9 mouse cellular contexts compared by ENCODE assay signal in genomic region chr2:143980781-143981398, GRCm38 (mm10). TPM values are rescaled to one million over a fixed set of nuclear protein-coding genes. Genes with fewer than 3 reads are reported as not detected.
DNase-seq lines count a peak whose midpoint lies in the region; ATAC-seq and TF ChIP-seq lines count a peak whose summit lies in the region.
"Had no signal": no experiment of that assay in that cellular context is flagged by ENCODE, and none has a peak within 500 bp of the region (broad histone marks: within the 10 kb centered on the region; RNA-seq: fewer than 3 reads in every experiment).

No protein-coding gene starts in this region.

- no peak overlapping the region for H3K27ac ChIP-seq in ES-E14 (ENCODE audit: insufficient read depth, low read depth, low read length, poor library complexity, severe bottlenecking)
- no peak overlapping the region for H3K27ac ChIP-seq in embryonic facial prominence, embryonic 15.5 days (replicated peaks)
- H3K27ac ChIP-seq in liver, postnatal 0 days (ENCODE audit: low read depth), result no peak overlapping the region
- no peak overlapping the region for H3K27ac ChIP-seq in neural tube, embryonic 14.5 days (ENCODE audit: low read depth, low read length)

- no peaks in the 10 kb centered on the region for H3K9me3 ChIP-seq in ES-E14 (ENCODE audit: control insufficient read depth, insufficient read depth, low read depth, low read length)
- H3K9me3 ChIP-seq in embryonic facial prominence, embryonic 15.5 days (replicated peaks), result no peaks in the 10 kb centered on the region
- H3K9me3 ChIP-seq in liver, postnatal 0 days (ENCODE audit: low read length), result no peaks in the 10 kb centered on the region
- no peaks in the 10 kb centered on the region for H3K9me3 ChIP-seq in neural tube, embryonic 14.5 days (ENCODE audit: control insufficient read depth, low read length)

- peak; percentile 59 for TF ChIP-seq EP300 in liver, postnatal 0 days (IDR thresholded peaks at IDR 0.05; ENCODE audit: low read depth)

- no peak overlapping the region for H3K9ac ChIP-seq in ES-E14 (ENCODE audit: insufficient read depth, low read depth, low read length, poor library complexity, severe bottlenecking)
- H3K9ac ChIP-seq in embryonic facial prominence, embryonic 15.5 days, result no peak overlapping the region
- no peak overlapping the region for H3K9ac ChIP-seq in liver, postnatal 0 days (replicated peaks)
- H3K9ac ChIP-seq in neural tube, embryonic 14.5 days (replicated peaks; ENCODE audit: low read depth, low read length), result no peak overlapping the region

- TF ChIP-seq CTCF in liver, postnatal 0 days (IDR thresholded peaks at IDR 0.05; ENCODE audit: low read depth), result peak; percentile 87

- peaks cover 12% of the 10 kb centered on the region; the same call in 1 of the 2 replicates for H3K36me3 ChIP-seq in ES-E14 (ENCODE audit: control insufficient read depth, insufficient read depth, low read length, poor library complexity, severe bottlenecking)
- peaks cover 30% of the 10 kb centered on the region for H3K36me3 ChIP-seq in embryonic facial prominence, embryonic 15.5 days
- peaks cover 42% of the 10 kb centered on the region for H3K36me3 ChIP-seq in liver, postnatal 0 days (replicated peaks; ENCODE audit: insufficient read depth, low read length)
- no peaks in the 10 kb centered on the region for H3K36me3 ChIP-seq in neural tube, embryonic 14.5 days (ENCODE audit: control insufficient read depth, insufficient read depth, low read length)

- H3K4me3 ChIP-seq in ES-E14 (ENCODE audit: insufficient read depth in 1 of 2, low read depth in 1 of 2, low read length in 2 of 2, poor library complexity in 1 of 2, severe bottlenecking in 1 of 2), result no peak overlapping the region
- no peak overlapping the region for H3K4me3 ChIP-seq in embryonic facial prominence, embryonic 15.5 days (replicated peaks)
- no peak overlapping the region for H3K4me3 ChIP-seq in liver, postnatal 0 days (ENCODE audit: low read depth, low read length)
- H3K4me3 ChIP-seq in neural tube, embryonic 14.5 days (ENCODE audit: low read depth, low read length), result no peak overlapping the region

- peak; percentile 52; the same call in 1 of the 2 replicates for ATAC-seq in embryonic facial prominence, embryonic 15.5 days (ENCODE audit: insufficient number of reproducible peaks, low FRiP score, low TSS enrichment, low read depth)
- peak; percentile 61 for ATAC-seq in liver, postnatal 0 days
- ATAC-seq in neural tube, embryonic 14.5 days (ENCODE audit: low read depth), result peak; percentile 91; the same call in 1 of the 2 replicates

- H3K4me2 ChIP-seq in embryonic facial prominence, embryonic 15.5 days (replicated peaks), result no peak overlapping the region
- H3K4me2 ChIP-seq in liver, postnatal 0 days (ENCODE audit: low read depth, low read length), result no peak overlapping the region
- no peak overlapping the region for H3K4me2 ChIP-seq in neural tube, embryonic 14.5 days (ENCODE audit: low read depth, low read length)

- intact Hi-C loops in heart, postnatal 10 days (cut with DNase I), result loop anchor here (1.0 to 10.0 kb wide), 5 partner anchors 62 to 474 kb away; no protein-coding TSS in a partner anchor

- 39% methylated on average over 6 of the region's 6 CpGs for WGBS in embryonic facial prominence, embryonic 15.5 days
- 32% methylated on average over 6 of the region's 6 CpGs for WGBS in liver, postnatal 0 days (ENCODE audit: insufficient replicate concordance)
- 43% methylated on average over 6 of the region's 6 CpGs for WGBS in neural tube, embryonic 14.5 days

- DNase-seq in ES-E14 (ENCODE audit: low read depth, low spot score), result peak; percentile 49
- DNase-seq in brain, adult 2 months (ENCODE audit: low read depth, low spot score), result peak; percentile 77
- peak; percentile 72 to 81 for DNase-seq in heart, postnatal 10 days
- peak; percentile 76 to 84 for DNase-seq in kidney, postnatal 25 days
- peak; percentile 78 for DNase-seq in liver, postnatal 0 days
- DNase-seq in thymus, postnatal 0 days (ENCODE audit: low spot score), result peak; percentile 83

- H3K4me1 ChIP-seq in ES-E14 (ENCODE audit: control insufficient read depth in 2 of 2, insufficient read depth in 2 of 2, low read length in 2 of 2, poor library complexity in 1 of 2), result 0 out of 4 replicates have a peak, but pooled peaks cover 0 to 2% of the 10 kb centered on the region in 2 experiments
- H3K4me1 ChIP-seq in embryonic facial prominence, embryonic 15.5 days, result peaks cover 4% of the 10 kb centered on the region; the same call in 1 of the 2 replicates
- peaks cover 13% of the 10 kb centered on the region for H3K4me1 ChIP-seq in liver, postnatal 0 days (ENCODE audit: insufficient read depth)
- H3K4me1 ChIP-seq in neural tube, embryonic 14.5 days (ENCODE audit: control insufficient read depth, insufficient read depth, low read length), result no peaks in the 10 kb centered on the region

- H3K27me3 ChIP-seq in embryonic facial prominence, embryonic 15.5 days, result no peaks in the 10 kb centered on the region
- no peaks in the 10 kb centered on the region for H3K27me3 ChIP-seq in liver, postnatal 0 days (ENCODE audit: insufficient read depth, low read length)
- H3K27me3 ChIP-seq in neural tube, embryonic 14.5 days (ENCODE audit: control insufficient read depth, insufficient read depth, low read length), result no peaks in the 10 kb centered on the region

- in situ Hi-C loops in ES-E14 (cut with MboI; ENCODE audit: low sequenced_read_pairs in 2 of 2, unreplicated experiment in 2 of 2), result no loop called here

TF ChIP-seq in ES-E14, 5 proteins besides CTCF, POLR2A, EP300 and RAD21:
- TF ChIP-seq ZC3H11A (IDR thresholded peaks at IDR 0.05; ENCODE audit: borderline replicate concordance, low read depth, low read length), result peak; percentile 59; the same call in 1 of the 2 replicates
- no peak for TF ChIP-seq CHD2 (IDR thresholded peaks at IDR 0.05; ENCODE audit: low read depth, low read length)

RNA-seq across cellular contexts. Expression of gene Rrbp1, which starts 30.2 kb away (rescaled TPM):
- 251 and 331 TPM in 2 replicates for total RNA-seq in ES-E14 (2012; rRNA removed)
- 129 and 139 TPM in 2 replicates for polyA plus RNA-seq in embryonic facial prominence, embryonic 15.5 days (2015; fragmentation: Nextera tagmentation; extraction: Ambion mirVana)
- 100 to 1,000 TPM; 147 to 160 TPM for total RNA-seq in heart, postnatal 10 days (2021)
- polyA plus RNA-seq in liver, postnatal 0 days (2015; fragmentation: Nextera tagmentation; extraction: Ambion mirVana), result 74.3 and 74.7 TPM in 2 replicates
- 32.7 and 46.0 TPM in 2 replicates for polyA plus RNA-seq in neural tube, embryonic 14.5 days (2014; fragmentation: Nextera tagmentation; extraction: Ambion mirVana)
- 26.3 and 34.4 TPM in 2 replicates for polyA plus RNA-seq in thymus, postnatal 0 days (2015; fragmentation: Nextera tagmentation; extraction: Ambion mirVana)

RNA-seq across cellular contexts. Expression of gene Banf2, which starts 52.0 kb away (rescaled TPM):
- not detected in 2 replicates for total RNA-seq in ES-E14 (2012; rRNA removed)
- not detected in 2 replicates for polyA plus RNA-seq in embryonic facial prominence, embryonic 15.5 days (2015; fragmentation: Nextera tagmentation; extraction: Ambion mirVana)
- total RNA-seq in heart, postnatal 10 days (2021), result not detected
- polyA plus RNA-seq in liver, postnatal 0 days (2015; fragmentation: Nextera tagmentation; extraction: Ambion mirVana), result not detected in 2 replicates
- not detected in 2 replicates for polyA plus RNA-seq in neural tube, embryonic 14.5 days (2014; fragmentation: Nextera tagmentation; extraction: Ambion mirVana)
- not detected in 2 replicates for polyA plus RNA-seq in thymus, postnatal 0 days (2015; fragmentation: Nextera tagmentation; extraction: Ambion mirVana)
- total RNA-seq: left cerebral cortex, adult 8-10 months had no signal
